Mouse (Mus musculus) kidney, embryonic 14.5 days (tissue): ENCODE measurements around the gene Pikfyve. TPM values are rescaled to one million over a fixed set of nuclear protein-coding genes. Genes with fewer than 3 reads are reported as not detected.

Experiments
- ATAC-seq: fragments of 200-750 bp; cut with Nextera tagmentation; 2 replicates; pipeline ENCODE4 v1.8.0; 2017; ENCODE audit warnings: moderate number of reproducible peaks, mild to moderate bottlenecking, moderate TSS enrichment, moderate library complexity; ENCODE audit not compliant: low FRiP score, low TSS enrichment
- H3K27ac ChIP-seq: fragments of 300-500 bp; sonication (generic); 2 replicates; pipeline ENCODE4 v1.5.1; 2014; ENCODE audit warnings: low read depth, mild to moderate bottlenecking, low read length, moderate library complexity, mixed read lengths
- H3K27me3 ChIP-seq: fragments of 300-500 bp; sonication (generic); 2 replicates; pipeline ENCODE4 v1.6.1; 2014; ENCODE audit warnings: mild to moderate bottlenecking, low read length; ENCODE audit not compliant: control insufficient read depth, insufficient read depth
- H3K36me3 ChIP-seq: fragments of 300-500 bp; sonication (generic); 2 replicates; pipeline ENCODE4 v1.6.1; 2014; ENCODE audit warnings: low read length, mixed read lengths; ENCODE audit not compliant: control insufficient read depth, insufficient read depth
- H3K4me1 ChIP-seq: fragments of 300-500 bp; sonication (generic); 2 replicates; pipeline ENCODE4 v1.6.1; 2014; ENCODE audit warnings: low read length, mixed read lengths; ENCODE audit not compliant: control insufficient read depth, insufficient read depth
- H3K4me2 ChIP-seq: fragments of 300-500 bp; sonication (generic); replicated peaks from 2 replicates; pipeline ENCODE4 v1.6.1; 2014; ENCODE audit warnings: low read depth, mild to moderate bottlenecking, low read length
- H3K4me3 ChIP-seq: fragments of 300-500 bp; sonication (generic); 2 replicates; pipeline ENCODE4 v1.5.1; 2014; ENCODE audit warnings: mild to moderate bottlenecking, low read length
- H3K9ac ChIP-seq: fragments of 300-500 bp; sonication (generic); 2 replicates; pipeline ENCODE4 v1.6.1; 2014; ENCODE audit warnings: low read depth, mild to moderate bottlenecking, low read length, moderate library complexity
- H3K9me3 ChIP-seq: fragments of 300-500 bp; sonication (generic); 2 replicates; pipeline ENCODE4 v1.6.1; 2016; ENCODE audit warnings: low read length; ENCODE audit not compliant: control insufficient read depth
- WGBS: fragments of 180-500 bp; shearing (Covaris S2); extraction: QIAGEN DNeasy Blood & Tissue Kit; methylation state at CpG from one replicate; pipeline ENCODE4 v1.1.7; 2014; 5-methylcytosine and 5-hydroxymethylcytosine counted together
- polyA plus RNA-seq: library from polyadenylated mRNA; unstranded; fragments of >200 nt; fragmentation: Nextera tagmentation; extraction: Ambion mirVana; gene quantifications from 2 replicates; pipeline ENCODE4 v1.2.1, GENCODE M21; 2014

The Pikfyve gene
- polyA plus RNA-seq, 1 experiment from 2014 or later = 22.1 TPM

DNA sequence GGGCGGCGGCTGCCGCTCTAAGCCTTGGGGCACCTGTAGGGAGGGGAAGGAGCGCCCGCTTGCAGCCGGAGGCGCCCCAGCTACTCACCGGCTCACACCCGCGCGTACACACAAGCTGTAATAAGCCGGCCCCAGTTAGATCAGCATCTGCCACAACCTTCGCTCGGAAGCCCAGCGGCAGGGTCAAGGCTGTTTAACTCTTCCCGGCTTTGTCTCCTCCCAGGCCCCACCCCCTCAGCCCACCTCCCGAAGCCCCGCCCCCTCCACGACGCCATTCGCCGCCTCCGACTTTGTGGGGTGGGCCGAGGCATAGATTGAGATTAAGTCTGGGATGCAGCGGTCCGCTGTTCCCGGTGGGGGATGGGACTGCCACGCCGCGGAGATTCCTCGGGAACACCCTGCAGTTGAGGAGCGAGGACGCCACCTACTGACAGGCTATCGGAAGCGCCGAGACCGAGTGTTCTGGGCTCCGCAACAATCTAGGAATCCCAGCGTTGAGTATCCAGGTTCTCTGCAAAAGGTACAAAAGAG is 7.5 kb upstream of the Pikfyve start:
- under 1% methylated on average over 39 of the region's 39 CpGs for WGBS
- Histone ChIP-seq H3K4me1 (peaks cover 8% of the 10 kb centered on the region; the same call in 1 of the 2 replicates), H3K4me3 (peak overlapping the region; percentile 68), H3K36me3 (peaks cover 6% of the 10 kb centered on the region; the same call in 1 of the 2 replicates), H3K4me2 (peak overlapping the region; percentile 66), H3K27me3 (no peaks in the 10 kb centered on the region), H3K9me3 (no peaks in the 10 kb centered on the region), H3K27ac (peak overlapping the region; percentile 95), H3K9ac (peak overlapping the region; percentile 61)
- peak; percentile 94 for ATAC-seq

DNA sequence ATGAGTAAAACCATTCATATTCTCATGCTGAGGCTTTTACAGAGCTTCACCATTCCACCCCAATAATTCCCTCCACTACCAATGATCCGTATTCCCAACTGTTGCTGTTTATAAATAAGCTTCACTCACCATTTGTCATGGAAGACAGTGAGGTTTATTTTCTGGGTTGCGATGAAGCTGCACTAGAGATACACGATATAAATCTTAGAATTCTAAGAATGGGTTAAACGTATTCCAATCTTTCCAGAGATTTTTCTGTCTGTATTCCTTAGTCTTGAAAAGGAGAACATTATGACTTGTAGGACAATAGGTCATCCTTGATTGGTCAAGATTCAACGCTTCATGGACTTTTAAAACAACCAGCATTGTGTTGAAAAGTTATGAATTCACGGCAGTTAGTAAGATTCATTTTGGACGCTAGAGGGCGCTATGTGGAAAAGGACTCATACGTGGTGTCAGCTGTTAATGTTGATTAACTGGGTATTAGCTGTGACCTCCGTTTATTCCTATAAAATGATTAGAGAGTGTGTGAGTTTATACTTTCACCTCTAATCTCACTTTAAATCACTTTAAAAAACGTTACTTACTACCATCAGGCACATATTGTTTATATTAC is 6.7 kb upstream of the Pikfyve start:
- 4% methylated on average over 11 of the region's 11 CpGs for WGBS
- peaks cover 8% of the 10 kb centered on the region; the same call in 1 of the 2 replicates for H3K4me1 ChIP-seq
- H3K4me3 ChIP-seq = peak overlapping the region; percentile 68
- peak overlapping the region; percentile 84 for H3K27ac ChIP-seq
- no peak for ATAC-seq
- peaks cover under 1% of the 10 kb centered on the region; the same call in 1 of the 2 replicates for H3K36me3 ChIP-seq
- H3K9ac ChIP-seq = peak overlapping the region; percentile 61
- no peaks in the 10 kb centered on the region for H3K9me3 ChIP-seq
- H3K4me2 ChIP-seq = peak overlapping the region; percentile 66
- H3K27me3 ChIP-seq = no peaks in the 10 kb centered on the region

DNA sequence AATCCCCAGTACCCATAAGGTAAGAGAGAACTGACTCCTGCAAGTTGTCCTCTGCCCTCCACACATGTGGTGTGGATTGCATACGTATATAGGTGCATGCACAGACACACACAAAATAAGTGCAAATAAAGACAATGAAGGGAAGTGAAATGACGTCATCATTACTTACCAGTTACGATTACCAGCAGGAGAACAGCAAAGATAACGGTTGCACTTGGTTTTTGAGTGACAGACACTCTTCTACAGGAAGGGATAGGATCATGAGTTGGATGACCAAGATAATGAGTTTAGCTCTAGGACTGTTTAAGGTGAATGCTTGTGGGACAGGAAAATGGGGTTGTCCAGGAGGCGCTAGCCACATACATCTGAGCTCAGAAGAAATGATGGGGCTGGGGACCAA is 5.0 kb upstream of the Pikfyve start:
- no peaks in the 10 kb centered on the region for H3K9me3 ChIP-seq
- H3K4me3 ChIP-seq = no peak overlapping the region
- H3K36me3 ChIP-seq = no peaks in the 10 kb centered on the region
- ATAC-seq = no peak
- no peak overlapping the region for H3K9ac ChIP-seq
- WGBS = 89% methylated on average over 5 of the region's 5 CpGs
- H3K4me2 ChIP-seq = no peak overlapping the region
- H3K4me1 ChIP-seq = peaks cover 8% of the 10 kb centered on the region; the same call in 1 of the 2 replicates
- H3K27me3 ChIP-seq = no peaks in the 10 kb centered on the region
- H3K27ac ChIP-seq = no peak overlapping the region

GRCm38 (mm10) chr1:65183994-65184393 is 2.5 kb upstream of the Pikfyve start:
- peaks cover 8% of the 10 kb centered on the region; the same call in 1 of the 2 replicates for H3K4me1 ChIP-seq
- ATAC-seq = no peak
- WGBS = 85% methylated on average over 2 of the region's 2 CpGs

GRCm38 (mm10) chr1:65185011-65185410 is 1.5 kb upstream of the Pikfyve start:
- no peak for ATAC-seq
- H3K27me3 ChIP-seq = no peaks in the 10 kb centered on the region
- peaks cover 8% of the 10 kb centered on the region; the same call in 1 of the 2 replicates for H3K4me1 ChIP-seq
- no peaks in the 10 kb centered on the region for H3K9me3 ChIP-seq
- no peak overlapping the region for H3K4me3 ChIP-seq
- H3K36me3 ChIP-seq = no peaks in the 10 kb centered on the region
- 86% methylated on average over 8 of the region's 8 CpGs for WGBS
- no peak overlapping the region for H3K27ac ChIP-seq
- no peak overlapping the region for H3K9ac ChIP-seq
- H3K4me2 ChIP-seq = no peak overlapping the region

More at GRCm38 (mm10) chr1:65183994-65184393, 2.5 kb upstream of the Pikfyve start:
- Histone ChIP-seq H3K36me3 (no peaks in the 10 kb centered on the region), H3K27ac (no peak overlapping the region), H3K4me3 (no peak overlapping the region), H3K9me3 (no peaks in the 10 kb centered on the region), H3K27me3 (no peaks in the 10 kb centered on the region), H3K9ac (no peak overlapping the region), H3K4me2 (no peak overlapping the region)

DNA sequence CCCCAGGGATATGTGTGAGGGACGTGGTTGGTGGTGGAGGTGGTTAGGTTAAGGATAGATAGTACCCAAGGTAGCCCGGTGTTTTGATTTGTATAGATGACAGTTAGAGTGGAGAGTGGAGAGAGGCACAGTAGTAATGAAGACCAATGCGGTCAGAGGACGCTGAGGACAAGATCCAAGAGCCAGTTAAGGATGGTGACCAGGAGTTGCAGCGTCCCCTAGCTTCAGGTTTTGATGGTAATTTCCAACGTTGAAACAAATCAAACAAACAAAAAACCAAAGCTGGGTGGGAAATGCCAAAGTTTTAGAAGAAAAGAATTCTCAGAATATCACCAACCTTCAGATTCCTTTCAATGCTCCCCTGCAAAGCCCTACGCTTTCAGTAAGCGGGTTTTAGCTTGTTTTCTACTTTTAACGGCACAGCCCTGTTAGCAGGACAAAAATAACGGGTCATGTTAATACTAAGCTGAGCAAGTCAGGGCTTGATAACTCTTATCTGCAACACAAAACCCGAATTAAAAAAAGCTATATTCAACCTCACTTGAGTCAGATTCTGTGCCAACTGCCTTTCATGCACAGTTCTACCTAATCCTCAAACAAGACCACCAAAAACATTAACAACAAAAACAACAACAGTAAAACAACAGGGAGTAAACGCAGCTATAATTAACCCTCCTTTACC is 818 bp upstream of the Pikfyve start:
- 30% methylated on average over 12 of the region's 12 CpGs for WGBS
- Histone ChIP-seq H3K4me1 (peaks cover 8% of the 10 kb centered on the region; the same call in 1 of the 2 replicates), H3K36me3 (no peaks in the 10 kb centered on the region), H3K4me2 (peak overlapping the region; percentile 52), H3K27ac (no peak overlapping the region), H3K9me3 (no peaks in the 10 kb centered on the region), H3K4me3 (peak overlapping the region; percentile 94), H3K27me3 (no peaks in the 10 kb centered on the region), H3K9ac (peak overlapping the region; percentile 49; the same call in 1 of the 2 replicates)
- no peak for ATAC-seq

- peak overlapping the region; percentile 84 for H3K4me2 ChIP-seq
- no peaks in the 10 kb centered on the region for H3K27me3 ChIP-seq
- peaks cover 8% of the 10 kb centered on the region; the same call in 1 of the 2 replicates for H3K4me1 ChIP-seq
- peak overlapping the region; percentile 94 for H3K4me3 ChIP-seq
- 0% methylated on average over 6 of the region's 6 CpGs for WGBS
- no peaks in the 10 kb centered on the region for H3K9me3 ChIP-seq
- ATAC-seq = no peak
- H3K27ac ChIP-seq = no peak overlapping the region
- peaks cover 7% of the 10 kb centered on the region for H3K36me3 ChIP-seq
- H3K9ac ChIP-seq = peak overlapping the region; percentile 91
Observed at GRCm38 (mm10) chr1:65187074-65187430, 569 bp downstream of the Pikfyve start.

DNA sequence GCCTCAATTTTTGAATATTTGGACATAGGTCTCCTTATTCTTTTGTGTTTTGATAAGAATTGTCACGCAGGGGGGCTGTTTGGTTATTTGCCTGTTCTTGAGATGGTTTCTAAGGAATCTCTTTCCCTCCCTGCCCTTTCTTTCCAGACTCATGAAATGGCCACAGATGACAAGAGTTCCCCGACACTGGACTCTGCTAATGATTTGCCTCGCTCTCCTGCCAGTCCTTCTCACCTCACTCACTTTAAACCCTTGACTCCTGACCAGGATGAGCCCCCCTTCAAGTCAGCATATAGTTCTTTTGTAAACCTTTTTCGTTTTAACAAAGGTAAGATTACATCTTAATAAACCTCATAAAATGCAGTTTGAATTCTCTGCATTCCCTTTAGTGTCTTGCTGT is 3.7 kb downstream of the Pikfyve start:
- no peak overlapping the region for H3K9ac ChIP-seq
- no peak for ATAC-seq
- H3K36me3 ChIP-seq = peaks cover 16% of the 10 kb centered on the region
- no peak overlapping the region for H3K27ac ChIP-seq
- peaks cover 8% of the 10 kb centered on the region; the same call in 1 of the 2 replicates for H3K4me1 ChIP-seq
- WGBS = 77% methylated on average over 4 of the region's 4 CpGs
- no peak overlapping the region for H3K4me3 ChIP-seq
- H3K27me3 ChIP-seq = no peaks in the 10 kb centered on the region
- H3K9me3 ChIP-seq = no peaks in the 10 kb centered on the region
- no peak overlapping the region for H3K4me2 ChIP-seq

DNA sequence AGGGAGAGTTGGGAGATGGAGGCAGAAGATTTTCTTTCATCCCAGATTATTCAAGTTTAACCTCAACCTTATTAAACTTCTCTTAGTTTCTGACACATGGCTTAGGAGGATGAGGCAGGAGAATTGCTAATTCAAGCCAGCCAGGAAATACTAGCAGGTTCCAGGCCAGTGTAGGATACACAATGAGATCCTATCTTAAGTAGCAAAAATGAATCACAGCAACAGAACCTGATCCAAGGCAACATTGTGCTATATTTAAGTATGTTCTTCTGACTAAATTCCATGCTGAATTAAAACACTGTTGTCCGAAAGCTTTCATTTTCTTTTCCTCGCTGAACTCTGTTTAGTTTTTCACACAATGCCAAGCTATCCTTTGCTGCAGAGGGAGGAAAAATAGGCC is 6.7 kb downstream of the Pikfyve start:
- no peak for ATAC-seq
- H3K4me2 ChIP-seq = no peak overlapping the region
- H3K4me3 ChIP-seq = no peak overlapping the region
- 0 out of 2 replicates have a peak, but pooled peaks cover 3% of the 10 kb centered on the region for H3K4me1 ChIP-seq
- H3K36me3 ChIP-seq = peaks cover 21% of the 10 kb centered on the region
- WGBS = 87% methylated on average over 2 of the region's 2 CpGs
- H3K9me3 ChIP-seq = no peaks in the 10 kb centered on the region
- H3K27ac ChIP-seq = no peak overlapping the region
- no peak overlapping the region for H3K9ac ChIP-seq
- no peaks in the 10 kb centered on the region for H3K27me3 ChIP-seq
